Comparison of ENCODE assay signal across 7 mouse cellular contexts in genomic region chr17:86167320-86168230, GRCm38 (mm10). TPM values are rescaled to one million over a fixed set of nuclear protein-coding genes. Genes with fewer than 3 reads are reported as not detected.
A peak's percentile ranks its signal among the peaks of the same experiment; 100 is the strongest.
DNase-seq lines count a peak whose midpoint lies in the region; ATAC-seq and TF ChIP-seq lines count a peak whose summit lies in the region.

Gene Prkce, plus strand, starts transcription at chr17:86167785.

- peaks cover 35% of the 10 kb centered on the region for H3K4me1 ChIP-seq in intestine, embryonic 16.5 days (ENCODE audit: control insufficient read depth, insufficient read depth, low read length)
- peaks cover 20% of the 10 kb centered on the region for H3K4me1 ChIP-seq in limb, embryonic 11.5 days (ENCODE audit: control insufficient read depth, insufficient read depth, low read length)
- peaks cover 45% of the 10 kb centered on the region for H3K4me1 ChIP-seq in midbrain, embryonic 13.5 days (replicated peaks)
- H3K4me1 ChIP-seq in small intestine, adult 2 months (ENCODE audit: control insufficient read depth, insufficient read depth, insufficient read length, low read length), result peaks cover 35% of the 10 kb centered on the region

- under 1% methylated on average over 105 of the region's 115 CpGs for WGBS in intestine, embryonic 16.5 days
- under 1% methylated on average over 105 of the region's 115 CpGs for WGBS in limb, embryonic 11.5 days
- WGBS in midbrain, embryonic 13.5 days, result under 1% methylated on average over 97 of the region's 115 CpGs
- WGBS in small intestine, adult 2 months, result under 1% methylated on average over 104 of the region's 115 CpGs

- ATAC-seq in intestine, embryonic 16.5 days, result peak; percentile 65
- ATAC-seq in limb, embryonic 11.5 days (ENCODE audit: insufficient number of reproducible peaks, low FRiP score, low TSS enrichment, low read depth), result peak; percentile 69
- ATAC-seq in midbrain, embryonic 13.5 days, result peak; percentile 83

- H3K9me3 ChIP-seq in intestine, embryonic 16.5 days (ENCODE audit: control insufficient read depth, low read length), result no peaks in the 10 kb centered on the region
- H3K9me3 ChIP-seq in limb, embryonic 11.5 days (ENCODE audit: control insufficient read depth, low read length), result no peaks in the 10 kb centered on the region
- no peaks in the 10 kb centered on the region for H3K9me3 ChIP-seq in midbrain, embryonic 13.5 days

- DNase-seq in adrenal gland, adult 8-10 months, result peak; percentile 77
- peak; percentile 81 for DNase-seq in embryo, embryonic 11.5 days (ENCODE audit: low read depth, low spot score)
- DNase-seq in gastrocnemius, postnatal 36 days, result peak; percentile 77 to 80
- DNase-seq in limb, embryonic 11.5 days (ENCODE audit: low spot score), result peak; percentile 91

- peak; percentile 66 for TF ChIP-seq POLR2A in small intestine, adult 2 months (IDR thresholded peaks at IDR 0.05; ENCODE audit: low read depth, low read length)

- H3K9ac ChIP-seq in intestine, embryonic 16.5 days (ENCODE audit: low read depth, low read length), result peak within 1 kb of the TSS; percentile 94
- peak within 1 kb of the TSS; percentile 85 for H3K9ac ChIP-seq in limb, embryonic 11.5 days (ENCODE audit: low read length)
- peak within 1 kb of the TSS; percentile 83 for H3K9ac ChIP-seq in midbrain, embryonic 13.5 days (replicated peaks)

- no peak for TF ChIP-seq CTCF in small intestine, adult 2 months (IDR thresholded peaks at IDR 0.05; ENCODE audit: extremely low read depth, insufficient read length, insufficient replicate concordance, low read depth, low read length)

- peak within 1 kb of the TSS; percentile 99 for H3K27ac ChIP-seq in intestine, embryonic 16.5 days (ENCODE audit: low read length)
- peak within 1 kb of the TSS; percentile 95 for H3K27ac ChIP-seq in limb, embryonic 11.5 days (replicated peaks; ENCODE audit: low read depth, low read length)
- H3K27ac ChIP-seq in midbrain, embryonic 13.5 days, result peak within 1 kb of the TSS; percentile 82
- H3K27ac ChIP-seq in small intestine, adult 2 months (ENCODE audit: insufficient read depth, low read depth, low read length), result peak within 1 kb of the TSS; percentile 99

- H3K4me2 ChIP-seq in intestine, embryonic 16.5 days (ENCODE audit: low read depth, low read length), result peak within 1 kb of the TSS; percentile 96
- peak within 1 kb of the TSS; percentile 96 for H3K4me2 ChIP-seq in limb, embryonic 11.5 days (ENCODE audit: low read depth, severe bottlenecking)
- peak within 1 kb of the TSS; percentile 91 for H3K4me2 ChIP-seq in midbrain, embryonic 13.5 days (replicated peaks)

- peak within 1 kb of the TSS; percentile 84 for H3K4me3 ChIP-seq in intestine, embryonic 16.5 days (ENCODE audit: low read length)
- H3K4me3 ChIP-seq in limb, embryonic 11.5 days (ENCODE audit: low read depth, low read length), result peak within 1 kb of the TSS; percentile 68
- peak within 1 kb of the TSS; percentile 72 for H3K4me3 ChIP-seq in midbrain, embryonic 13.5 days (replicated peaks)
- H3K4me3 ChIP-seq in small intestine, adult 2 months (ENCODE audit: low read depth, low read length), result peak within 1 kb of the TSS; percentile 78

- intact Hi-C loops in gastrocnemius, postnatal 36 days (cut with DNase I), result no loop called here

- H3K36me3 ChIP-seq in intestine, embryonic 16.5 days (ENCODE audit: control insufficient read depth, insufficient read depth, low read length), result no peaks in the 10 kb centered on the region
- H3K36me3 ChIP-seq in limb, embryonic 11.5 days (ENCODE audit: control insufficient read depth, insufficient read depth, low read length), result no peaks in the 10 kb centered on the region
- H3K36me3 ChIP-seq in midbrain, embryonic 13.5 days, result no peaks in the 10 kb centered on the region
- H3K36me3 ChIP-seq in small intestine, adult 2 months (ENCODE audit: control insufficient read depth, insufficient read depth, low read length), result no peaks in the 10 kb centered on the region

- H3K27me3 ChIP-seq in intestine, embryonic 16.5 days (replicated peaks; ENCODE audit: control insufficient read depth, insufficient read depth, low read length), result no peaks in the 10 kb centered on the region
- no peaks in the 10 kb centered on the region for H3K27me3 ChIP-seq in limb, embryonic 11.5 days (ENCODE audit: control insufficient read depth, insufficient read depth, low read length)
- peaks cover 35% of the 10 kb centered on the region for H3K27me3 ChIP-seq in midbrain, embryonic 13.5 days
- no peaks in the 10 kb centered on the region for H3K27me3 ChIP-seq in small intestine, adult 2 months (ENCODE audit: control insufficient read depth, insufficient read depth, low read length)

RNA-seq across cellular contexts. Expression of gene Prkce, which starts in this region (rescaled TPM):
- 10 to 100 TPM; 17.6 to 26.9 (median 22.3) TPM for total RNA-seq in adrenal gland, adult 8-10 months (2022)
- total RNA-seq in gastrocnemius, postnatal 36 days (2021), result 1 to 10 TPM; 7.9 to 8.2 TPM
- 5.0 TPM in 2 replicates for polyA plus RNA-seq in intestine, embryonic 16.5 days (2015; fragmentation: Nextera tagmentation; extraction: Ambion mirVana)
- 5.1 and 6.1 TPM in 2 replicates for polyA plus RNA-seq in limb, embryonic 11.5 days (2014; fragmentation: Nextera tagmentation; extraction: Ambion mirVana)
- polyA plus RNA-seq in midbrain, embryonic 13.5 days (2015; fragmentation: Nextera tagmentation; extraction: Ambion mirVana), result 9.7 and 11.8 TPM in 2 replicates
- polyA plus RNA-seq in small intestine, adult 2 months (2012; rRNA removed), result 1.5 and 3.3 TPM in 2 replicates

Comparison
In these comparisons a context has a peak if more than half of its experiments do, and no peak if none do; other contexts are left out.
1. Peak in every context shown above with its lines: DNase-seq, ATAC-seq, H3K4me3 ChIP-seq and H3K27ac ChIP-seq.